Comparison of ENCODE assay signal across 8 mouse cellular contexts in genomic region chr8:124290911-124291691, GRCm38 (mm10). TPM values are rescaled to one million over a fixed set of nuclear protein-coding genes. Genes with fewer than 3 reads are reported as not detected.
DNase-seq lines count a peak whose midpoint lies in the region; ATAC-seq and TF ChIP-seq lines count a peak whose summit lies in the region.

No protein-coding gene starts in this region.

- H3K9ac ChIP-seq in heart, embryonic 12.5 days: no peak overlapping the region

- no peak for TF ChIP-seq POLR2A in embryonic fibroblast, embryonic 13.5 days (IDR thresholded peaks at IDR 0.05; ENCODE audit: low read depth, low read length)

- H3K4me3 ChIP-seq in heart, embryonic 12.5 days: no peak overlapping the region
- no peak overlapping the region for H3K4me3 ChIP-seq in embryonic fibroblast, embryonic 13.5 days (ENCODE audit: insufficient read depth, low read length)

- no peaks in the 10 kb centered on the region for H3K27me3 ChIP-seq in heart, embryonic 12.5 days (replicated peaks)

- no peak overlapping the region for H3K4me2 ChIP-seq in heart, embryonic 12.5 days

- intact Hi-C loops in left cerebral cortex, postnatal 14 days (cut with DNase I): no loop called here

- H3K27ac ChIP-seq in heart, embryonic 12.5 days (ENCODE audit: poor library complexity, severe bottlenecking): no peak overlapping the region
- peak overlapping the region; percentile 89 for H3K27ac ChIP-seq in embryonic fibroblast, embryonic 13.5 days (ENCODE audit: insufficient read depth, low read length)

- no peak for ATAC-seq in heart, embryonic 12.5 days (ENCODE audit: insufficient number of reproducible peaks, low FRiP score)

- peak; percentile 58; the same call in 1 of the 2 replicates for TF ChIP-seq CTCF in embryonic fibroblast, embryonic 13.5 days (IDR thresholded peaks at IDR 0.05; ENCODE audit: borderline replicate concordance, insufficient read depth, low read length)

- H3K9me3 ChIP-seq in heart, embryonic 12.5 days (replicated peaks): no peaks in the 10 kb centered on the region

- peak; percentile 47 for DNase-seq in heart, postnatal 4 days
- peak; percentile 56 for DNase-seq in thymus, postnatal 0 days (ENCODE audit: low spot score)
- no peak for DNase-seq in thymus, postnatal 25 days
- DNase-seq in ovary, postnatal 14 days (ENCODE audit: low spot score): no peak
- no peak for DNase-seq in heart, adult 9 months (ENCODE audit: low spot score in 2 of 2)
- DNase-seq in left cerebral cortex, postnatal 14 days (ENCODE audit: low spot score in 2 of 2): no peak

- H3K36me3 ChIP-seq in heart, embryonic 12.5 days: 0 out of 2 replicates have a peak, but pooled peaks cover 10% of the 10 kb centered on the region

- 84% methylated on average over 9 of the region's 9 CpGs for WGBS in heart, embryonic 12.5 days

- H3K4me1 ChIP-seq in heart, embryonic 12.5 days (replicated peaks): peaks cover 52% of the 10 kb centered on the region
- peaks cover 32% of the 10 kb centered on the region for H3K4me1 ChIP-seq in embryonic fibroblast, embryonic 13.5 days (ENCODE audit: control insufficient read depth, insufficient read depth, low read length)

RNA-seq across cellular contexts. Expression of gene Galnt2, which starts 59.9 kb away (rescaled TPM):
- total RNA-seq in heart, postnatal 4 days (2021): 10 to 100 TPM; 47.2 to 52.9 TPM
- 77.9 and 80.9 TPM in 2 replicates for polyA plus RNA-seq in heart, embryonic 12.5 days (2016; fragmentation: Nextera tagmentation; extraction: Ambion mirVana)
- polyA plus RNA-seq in thymus, postnatal 0 days (2015; fragmentation: Nextera tagmentation; extraction: Ambion mirVana): 70.9 and 73.9 TPM in 2 replicates
- polyA plus RNA-seq in embryonic fibroblast, embryonic 13.5 days (2011; ENCODE audit: insufficient read length, low read depth, missing spikeins): 20.3 and 45.2 TPM in 2 replicates
- total RNA-seq in left cerebral cortex, postnatal 14 days (2021): 10 to 100 TPM; 67.2 to 70.3 TPM

Comparison
In these comparisons a context has a peak if more than half of its experiments do, and no peak if none do; other contexts are left out.
1. DNase-seq: peak in heart, postnatal 4 days (single experiment) and thymus, postnatal 0 days (single experiment); none in thymus, postnatal 25 days (single experiment), ovary, postnatal 14 days (single experiment), heart, adult 9 months (0 of 2) and left cerebral cortex, postnatal 14 days (0 of 2).